Comparison of ENCODE assay signal across 9 mouse cellular contexts in genomic region chr2:33018026-33018425, GRCm38 (mm10). TPM values are rescaled to one million over a fixed set of nuclear protein-coding genes. Genes with fewer than 3 reads are reported as not detected.
DNase-seq lines count a peak whose midpoint lies in the region; ATAC-seq and TF ChIP-seq lines count a peak whose summit lies in the region.
"Had no signal": no experiment of that assay in that cellular context is flagged by ENCODE, and none has a peak within 500 bp of the region (broad histone marks: within the 10 kb centered on the region; RNA-seq: fewer than 3 reads in every experiment).

No protein-coding gene starts in this region.

- intact Hi-C loops in gastrocnemius, adult 2 months (cut with DNase I): no loop called here

- DNase-seq in kidney, postnatal 0 days (ENCODE audit: low spot score): peak; percentile 70
- peak; percentile 58 for DNase-seq in ZHBTc4 (ENCODE audit: low read depth, low spot score)
- DNase-seq in gastrocnemius, adult 2 months: peak; percentile 63
- DNase-seq in lung, postnatal 0 days (ENCODE audit: low spot score): peak; percentile 49
- no peak for DNase-seq in right cerebral cortex, postnatal 4 days
- DNase-seq in cerebellum, adult 18-20 months: no peak
- no peak for DNase-seq in left cerebral cortex, adult 8-10 months (ENCODE audit: low spot score in 2 of 2)

- no peak overlapping the region for H3K4me2 ChIP-seq in kidney, postnatal 0 days (ENCODE audit: low read length)
- H3K4me2 ChIP-seq in kidney, embryonic 16.5 days (replicated peaks; ENCODE audit: low read depth, low read length): no peak overlapping the region
- no peak overlapping the region for H3K4me2 ChIP-seq in lung, postnatal 0 days (replicated peaks; ENCODE audit: low read depth, low read length)
- H3K4me2 ChIP-seq: lung, embryonic 15.5 days had no signal

- H3K36me3 ChIP-seq in kidney, postnatal 0 days (ENCODE audit: insufficient read depth, low read length): no peaks in the 10 kb centered on the region
- H3K36me3 ChIP-seq in kidney, embryonic 16.5 days (ENCODE audit: insufficient read depth, low read length): no peaks in the 10 kb centered on the region
- H3K36me3 ChIP-seq in lung, postnatal 0 days (ENCODE audit: insufficient read depth, low read length): no peaks in the 10 kb centered on the region
- H3K36me3 ChIP-seq: lung, embryonic 15.5 days had no signal

- no peak overlapping the region for H3K27ac ChIP-seq in kidney, postnatal 0 days
- no peak overlapping the region for H3K27ac ChIP-seq in kidney, embryonic 16.5 days (ENCODE audit: low read length)
- H3K27ac ChIP-seq in gastrocnemius, adult 2 months: no peak overlapping the region
- H3K27ac ChIP-seq in lung, postnatal 0 days (ENCODE audit: low read length): no peak overlapping the region
- H3K27ac ChIP-seq: lung, embryonic 15.5 days had no signal

- H3K9me3 ChIP-seq in kidney, postnatal 0 days (replicated peaks; ENCODE audit: low read length): no peaks in the 10 kb centered on the region
- no peaks in the 10 kb centered on the region for H3K9me3 ChIP-seq in kidney, embryonic 16.5 days (ENCODE audit: low read length)
- H3K9me3 ChIP-seq in lung, postnatal 0 days (ENCODE audit: low read length): no peaks in the 10 kb centered on the region
- H3K9me3 ChIP-seq: lung, embryonic 15.5 days had no signal

- TF ChIP-seq CTCF in kidney, postnatal 0 days (IDR thresholded peaks at IDR 0.05; ENCODE audit: low read depth): no peak
- TF ChIP-seq CTCF in gastrocnemius, adult 2 months (IDR thresholded peaks at IDR 0.05): no peak
- TF ChIP-seq CTCF in lung, postnatal 0 days (IDR thresholded peaks at IDR 0.05): no peak

- H3K4me1 ChIP-seq in kidney, postnatal 0 days (replicated peaks; ENCODE audit: insufficient read depth, low read length): no peaks in the 10 kb centered on the region
- H3K4me1 ChIP-seq in kidney, embryonic 16.5 days (ENCODE audit: insufficient read depth, low read length): no peaks in the 10 kb centered on the region
- no peaks in the 10 kb centered on the region for H3K4me1 ChIP-seq in lung, postnatal 0 days (ENCODE audit: insufficient read depth, low read depth, low read length)
- H3K4me1 ChIP-seq: lung, embryonic 15.5 days had no signal

- H3K9ac ChIP-seq in kidney, postnatal 0 days (ENCODE audit: low read depth, low read length): no peak overlapping the region
- H3K9ac ChIP-seq in kidney, embryonic 16.5 days (replicated peaks; ENCODE audit: low read length): no peak overlapping the region
- no peak overlapping the region for H3K9ac ChIP-seq in lung, postnatal 0 days (replicated peaks; ENCODE audit: low read depth)
- H3K9ac ChIP-seq: lung, embryonic 15.5 days had no signal

- no peak for TF ChIP-seq EP300 in lung, postnatal 0 days (IDR thresholded peaks at IDR 0.05)

- no peak for ATAC-seq in kidney, postnatal 0 days (replicated peaks; ENCODE audit: low FRiP score, low read depth)
- no peak for ATAC-seq in kidney, embryonic 16.5 days (ENCODE audit: low FRiP score, low TSS enrichment)
- no peak for ATAC-seq in lung, postnatal 0 days

- 9% methylated on average over 6 of the region's 6 CpGs for WGBS in kidney, postnatal 0 days
- WGBS in kidney, embryonic 16.5 days: 6% methylated on average over 6 of the region's 6 CpGs
- 4% methylated on average over 6 of the region's 6 CpGs for WGBS in lung, postnatal 0 days

- no peak overlapping the region for H3K4me3 ChIP-seq in kidney, postnatal 0 days (replicated peaks; ENCODE audit: low read depth, low read length)
- no peak overlapping the region for H3K4me3 ChIP-seq in kidney, embryonic 16.5 days (ENCODE audit: low read length)
- H3K4me3 ChIP-seq in gastrocnemius, adult 2 months: no peak overlapping the region
- H3K4me3 ChIP-seq in lung, postnatal 0 days (ENCODE audit: low read depth, low read length): no peak overlapping the region
- H3K4me3 ChIP-seq: lung, embryonic 15.5 days had no signal

- no peaks in the 10 kb centered on the region for H3K27me3 ChIP-seq in kidney, postnatal 0 days (ENCODE audit: insufficient read depth, low read length)
- H3K27me3 ChIP-seq in kidney, embryonic 16.5 days (ENCODE audit: insufficient read depth, low read length): no peaks in the 10 kb centered on the region
- no peaks in the 10 kb centered on the region for H3K27me3 ChIP-seq in lung, postnatal 0 days (replicated peaks; ENCODE audit: insufficient read depth, low read length)
- H3K27me3 ChIP-seq: lung, embryonic 15.5 days had no signal

RNA-seq across cellular contexts. Expression of gene Slc2a8, which starts 36.1 kb away (rescaled TPM):
- 36.8 and 37.1 TPM in 2 replicates for polyA plus RNA-seq in kidney, postnatal 0 days (2015; fragmentation: Nextera tagmentation; extraction: Ambion mirVana)
- 36.9 and 39.2 TPM in 2 replicates for polyA plus RNA-seq in kidney, embryonic 16.5 days (2015; fragmentation: Nextera tagmentation; extraction: Ambion mirVana)
- total RNA-seq in gastrocnemius, adult 2 months (2021): 10 to 100 TPM in 1 of 2 experiments, 1 to 10 TPM in 1; 8.1 to 11.2 TPM
- polyA plus RNA-seq in lung, postnatal 0 days (2015; fragmentation: Nextera tagmentation; extraction: Ambion mirVana): 19.5 and 20.1 TPM in 2 replicates
- 10 to 100 TPM; 21.9 to 27.0 (median 24.9) TPM for total RNA-seq in left cerebral cortex, adult 8-10 months (2022)

RNA-seq across cellular contexts. Expression of gene Lrsam1, which starts 56.6 kb away (rescaled TPM):
- polyA plus RNA-seq in kidney, postnatal 0 days (2015; fragmentation: Nextera tagmentation; extraction: Ambion mirVana): 8.6 and 9.0 TPM in 2 replicates
- polyA plus RNA-seq in kidney, embryonic 16.5 days (2015; fragmentation: Nextera tagmentation; extraction: Ambion mirVana): 11.7 and 12.2 TPM in 2 replicates
- total RNA-seq in gastrocnemius, adult 2 months (2021): 10 to 100 TPM in 1 of 2 experiments, 1 to 10 TPM in 1; 9.9 to 14.1 TPM
- polyA plus RNA-seq in lung, postnatal 0 days (2015; fragmentation: Nextera tagmentation; extraction: Ambion mirVana): 5.8 and 6.3 TPM in 2 replicates
- 10 to 100 TPM; 37.5 to 44.2 (median 38.6) TPM for total RNA-seq in left cerebral cortex, adult 8-10 months (2022)

RNA-seq across cellular contexts. Expression of gene Rpl12, which starts 56.7 kb away (rescaled TPM):
- 173 and 195 TPM in 2 replicates for polyA plus RNA-seq in kidney, postnatal 0 days (2015; fragmentation: Nextera tagmentation; extraction: Ambion mirVana)
- polyA plus RNA-seq in kidney, embryonic 16.5 days (2015; fragmentation: Nextera tagmentation; extraction: Ambion mirVana): 149 and 176 TPM in 2 replicates
- 10 to 100 TPM; 80.6 to 90.3 TPM for total RNA-seq in gastrocnemius, adult 2 months (2021)
- polyA plus RNA-seq in lung, postnatal 0 days (2015; fragmentation: Nextera tagmentation; extraction: Ambion mirVana): 78.4 and 82.5 TPM in 2 replicates
- total RNA-seq in left cerebral cortex, adult 8-10 months (2022): 100 to 1,000 TPM; 114 to 127 (median 119) TPM

Comparison
In these comparisons a context has a peak if more than half of its experiments do, and no peak if none do; other contexts are left out.
1. DNase-seq: peak in kidney, postnatal 0 days (single experiment), ZHBTc4 (single experiment), gastrocnemius, adult 2 months (single experiment) and lung, postnatal 0 days (single experiment); none in right cerebral cortex, postnatal 4 days (single experiment), cerebellum, adult 18-20 months (0 of 2) and left cerebral cortex, adult 8-10 months (0 of 2).